Mouse (Mus musculus): ENCODE data around the gene Cebpb.

- TF ChIP-seq CTCF (IDR thresholded peaks at IDR 0.05; ENCODE audit: extremely low read depth, insufficient read depth, low read length) (no peak), POLR2A (IDR thresholded peaks at IDR 0.05; ENCODE audit: extremely low read depth, insufficient read depth, low read length) (no peak)
Observed at GRCm38 (mm10) chr2:167702126-167702525, 13.4 kb downstream of the Cebpb start.
